Mouse (Mus musculus): ENCODE measurements around the gene Arfgef2. TPM values are rescaled to one million over a fixed set of nuclear protein-coding genes. Genes with fewer than 3 reads are reported as not detected.

Gene Arfgef2
- total and polyA plus RNA-seq, 2 experiments from 2014 or later = 4.6 to 26.3 TPM

DNA sequence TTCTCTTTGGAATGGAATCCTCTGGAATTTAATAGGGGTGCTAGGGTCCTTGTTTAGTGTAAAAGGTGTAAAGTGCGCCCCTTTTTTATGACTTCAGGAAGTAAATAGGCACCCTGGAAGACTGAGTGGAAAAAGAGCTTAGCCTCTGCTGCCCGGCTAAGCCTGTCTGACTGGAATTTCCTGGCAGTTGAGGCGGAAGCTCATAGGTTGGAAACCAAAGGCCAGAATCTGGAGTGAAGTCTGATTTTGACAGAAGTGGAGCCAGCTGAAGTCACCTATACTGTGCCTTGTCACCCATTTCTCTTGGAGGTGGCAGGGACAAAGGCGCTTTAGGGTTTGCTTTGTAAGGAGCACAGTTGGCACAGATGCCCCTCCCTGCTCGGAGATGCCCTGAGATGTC, 25.0 kb downstream of the Arfgef2 start:
- DNase-seq (ENCODE audit: low spot score) (no peak), ATAC-seq (no peak)
- Histone ChIP-seq H3K4me2 (ENCODE audit: low read depth, low read length) (no peak overlapping the region), H3K9me3 (ENCODE audit: low read length) (no peaks in the 10 kb centered on the region), H3K27ac (no peak overlapping the region), H3K4me1 (ENCODE audit: insufficient read depth, low read length) (no peaks in the 10 kb centered on the region), H3K4me3 (ENCODE audit: low read length) (no peak overlapping the region), H3K36me3 (ENCODE audit: insufficient read depth, low read length) (no peaks in the 10 kb centered on the region), H3K27me3 (ENCODE audit: insufficient read depth, low read length) (no peaks in the 10 kb centered on the region), H3K9ac (replicated peaks; ENCODE audit: low read length) (no peak overlapping the region)
- 91% methylated on average over 5 of the region's 5 CpGs for WGBS
- TF ChIP-seq CTCF (IDR thresholded peaks at IDR 0.05; ENCODE audit: low read depth) = no peak

DNA sequence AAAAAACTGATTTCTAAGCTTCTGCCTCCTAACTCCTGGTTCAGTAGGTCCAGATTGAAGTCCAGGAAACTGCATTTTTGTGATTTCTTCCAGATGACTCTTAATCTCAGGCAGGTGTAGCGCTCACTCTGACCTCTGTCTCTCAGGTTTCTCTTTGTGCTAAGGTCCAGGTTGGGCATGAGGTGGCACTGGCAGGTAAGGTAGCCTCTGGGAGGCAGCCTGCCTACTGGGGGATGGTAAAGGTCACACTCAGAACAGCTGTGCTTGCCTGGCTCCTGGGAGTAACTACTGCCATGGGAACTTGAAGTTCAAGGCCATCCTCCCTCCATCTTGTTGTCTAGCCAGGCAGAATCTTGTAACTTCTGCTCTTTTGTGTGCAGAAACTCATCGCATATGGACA, 28.7 kb downstream of the Arfgef2 start:
- H3K27me3 ChIP-seq (ENCODE audit: insufficient read depth, low read length) = no peaks in the 10 kb centered on the region
- TF ChIP-seq CTCF (IDR thresholded peaks at IDR 0.05; ENCODE audit: low read depth) = no peak
- ATAC-seq (no peak), DNase-seq (ENCODE audit: low spot score) (no peak)
- no peak overlapping the region for H3K4me2 ChIP-seq (ENCODE audit: low read depth, low read length)
- H3K27ac ChIP-seq = no peak overlapping the region
- 94% methylated on average over 2 of the region's 2 CpGs for WGBS
- no peaks in the 10 kb centered on the region for H3K9me3 ChIP-seq (ENCODE audit: low read length)
- H3K4me1 ChIP-seq (ENCODE audit: insufficient read depth, low read length) = no peaks in the 10 kb centered on the region
- no peak overlapping the region for H3K4me3 ChIP-seq (ENCODE audit: low read length)
- H3K36me3 ChIP-seq (ENCODE audit: insufficient read depth, low read length) = 0 out of 2 replicates have a peak, but pooled peaks cover 8% of the 10 kb centered on the region
- H3K9ac ChIP-seq (replicated peaks; ENCODE audit: low read length) = no peak overlapping the region

DNA sequence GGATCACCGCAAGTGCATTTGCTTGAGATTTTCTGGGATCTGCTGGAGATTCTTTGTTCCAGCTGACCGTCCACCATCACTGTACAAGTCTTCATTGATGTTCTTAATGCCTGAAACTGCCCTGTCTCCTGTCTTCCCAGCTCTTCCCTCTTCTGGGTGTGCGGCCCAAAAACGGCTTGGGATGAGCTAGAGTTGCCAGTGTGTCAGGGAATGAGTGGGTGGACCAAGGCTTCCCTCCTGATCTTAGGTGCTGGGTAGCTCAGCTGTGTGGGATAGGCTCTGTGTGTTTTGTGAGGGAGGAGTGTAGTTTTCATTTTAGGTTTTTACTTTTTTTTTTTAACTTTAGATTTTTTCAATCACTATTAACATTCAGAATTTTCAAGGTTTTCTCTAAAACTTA, 29.4 kb downstream of the Arfgef2 start:
- H3K4me2 ChIP-seq (ENCODE audit: low read depth, low read length) = no peak overlapping the region
- H3K27me3 ChIP-seq (ENCODE audit: insufficient read depth, low read length) = no peaks in the 10 kb centered on the region
- 86% methylated on average over 4 of the region's 4 CpGs for WGBS
- ATAC-seq (no peak), DNase-seq (ENCODE audit: low spot score) (no peak)
- no peak overlapping the region for H3K4me3 ChIP-seq (ENCODE audit: low read length)
- H3K9ac ChIP-seq (replicated peaks; ENCODE audit: low read length) = no peak overlapping the region
- H3K27ac ChIP-seq = no peak overlapping the region
- no peak for TF ChIP-seq CTCF (IDR thresholded peaks at IDR 0.05; ENCODE audit: low read depth)
- no peaks in the 10 kb centered on the region for H3K9me3 ChIP-seq (ENCODE audit: low read length)
- H3K36me3 ChIP-seq (ENCODE audit: insufficient read depth, low read length) = 0 out of 2 replicates have a peak, but pooled peaks cover 8% of the 10 kb centered on the region
- H3K4me1 ChIP-seq (ENCODE audit: insufficient read depth, low read length) = no peaks in the 10 kb centered on the region

DNA sequence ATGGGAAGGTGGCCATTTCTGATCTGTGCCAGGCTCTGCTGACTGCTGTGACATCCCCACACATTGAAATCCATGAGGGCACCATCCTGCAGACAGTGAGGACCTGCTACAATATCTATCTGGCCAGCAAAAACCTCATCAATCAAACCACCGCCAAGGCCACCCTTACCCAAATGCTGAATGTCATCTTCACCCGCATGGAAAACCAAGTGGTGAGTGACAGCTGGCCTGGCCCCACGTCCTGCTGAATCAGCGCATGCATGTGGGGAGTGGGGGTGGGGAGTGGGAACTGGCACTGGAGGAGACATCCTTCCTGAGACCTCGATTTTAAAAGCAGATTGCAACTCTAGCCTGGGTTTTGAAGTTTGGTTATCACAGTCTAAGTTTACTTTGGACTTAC, 30.2 kb downstream of the Arfgef2 start:
- H3K36me3 ChIP-seq (ENCODE audit: insufficient read depth, low read length) = 0 out of 2 replicates have a peak, but pooled peaks cover 8% of the 10 kb centered on the region
- TF ChIP-seq CTCF (IDR thresholded peaks at IDR 0.05; ENCODE audit: low read depth) = no peak
- H3K4me3 ChIP-seq (ENCODE audit: low read length) = no peak overlapping the region
- 50% methylated on average over 5 of the region's 5 CpGs for WGBS
- no peak overlapping the region for H3K9ac ChIP-seq (replicated peaks; ENCODE audit: low read length)
- no peak for DNase-seq (ENCODE audit: low spot score)
- no peak overlapping the region for H3K27ac ChIP-seq
- no peaks in the 10 kb centered on the region for H3K9me3 ChIP-seq (ENCODE audit: low read length)
- H3K4me2 ChIP-seq (ENCODE audit: low read depth, low read length) = no peak overlapping the region
- H3K4me1 ChIP-seq (ENCODE audit: insufficient read depth, low read length) = no peaks in the 10 kb centered on the region
- no peak for ATAC-seq
- H3K27me3 ChIP-seq (ENCODE audit: insufficient read depth, low read length) = no peaks in the 10 kb centered on the region

DNA sequence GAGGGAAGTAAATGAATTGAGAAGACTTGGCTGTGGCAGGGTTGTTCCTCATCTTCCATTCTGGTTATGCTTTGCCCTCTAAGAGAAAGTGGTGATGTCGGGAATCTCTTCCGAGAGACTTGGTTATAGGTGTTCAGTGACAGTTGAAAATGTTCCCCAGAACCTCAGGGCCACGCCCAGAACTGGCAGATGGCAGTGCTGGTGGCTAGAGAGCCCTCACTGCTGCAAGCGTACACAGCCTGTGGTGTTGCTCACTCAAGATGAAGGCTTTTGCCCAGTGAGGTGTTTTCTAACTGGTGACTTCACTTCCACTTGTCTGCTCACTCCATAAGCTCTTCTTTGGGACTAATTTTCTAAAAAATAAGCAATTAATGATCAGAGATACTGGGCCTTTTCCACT, 36.4 kb downstream of the Arfgef2 start:
- Histone ChIP-seq H3K36me3 (ENCODE audit: insufficient read depth, low read length) (peaks cover 3% of the 10 kb centered on the region), H3K27ac (no peak overlapping the region), H3K4me3 (ENCODE audit: low read length) (no peak overlapping the region), H3K27me3 (ENCODE audit: insufficient read depth, low read length) (no peaks in the 10 kb centered on the region), H3K4me2 (ENCODE audit: low read depth, low read length) (no peak overlapping the region), H3K4me1 (ENCODE audit: insufficient read depth, low read length) (no peaks in the 10 kb centered on the region), H3K9ac (replicated peaks; ENCODE audit: low read length) (no peak overlapping the region), H3K9me3 (ENCODE audit: low read length) (no peaks in the 10 kb centered on the region)
- no peak for TF ChIP-seq CTCF (IDR thresholded peaks at IDR 0.05; ENCODE audit: low read depth)
- no peak for ATAC-seq
- no peak for DNase-seq (ENCODE audit: low spot score)
- WGBS = 79% methylated on average over 4 of the region's 4 CpGs

DNA sequence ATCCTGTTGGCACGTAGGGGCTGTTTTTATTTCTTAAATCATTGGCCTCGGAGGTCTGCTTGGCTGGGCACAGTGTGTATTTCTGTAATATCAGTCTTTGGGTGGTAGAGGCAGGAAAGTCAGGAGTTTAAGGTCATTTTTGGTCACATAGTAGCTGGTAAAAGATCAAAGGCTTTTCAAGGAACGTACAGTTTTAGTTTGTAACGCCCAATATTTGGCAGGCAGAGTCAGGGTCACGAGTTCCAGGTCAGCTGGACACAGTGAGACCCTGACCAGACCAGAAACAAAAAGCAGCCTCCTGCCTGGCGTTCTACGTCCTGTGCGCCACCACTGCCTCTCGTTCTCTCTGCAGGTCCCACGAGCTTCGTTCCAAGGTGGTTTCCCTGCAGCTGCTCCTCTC, 45.3 kb downstream of the Arfgef2 start:
- Histone ChIP-seq H3K27me3 (ENCODE audit: insufficient read depth, low read length) (no peaks in the 10 kb centered on the region), H3K9ac (replicated peaks; ENCODE audit: low read length) (no peak overlapping the region), H3K36me3 (ENCODE audit: insufficient read depth, low read length) (peaks cover 43% of the 10 kb centered on the region), H3K9me3 (ENCODE audit: low read length) (no peaks in the 10 kb centered on the region), H3K27ac (no peak overlapping the region), H3K4me1 (ENCODE audit: insufficient read depth, low read length) (no peaks in the 10 kb centered on the region), H3K4me3 (ENCODE audit: low read length) (no peak overlapping the region), H3K4me2 (ENCODE audit: low read depth, low read length) (no peak overlapping the region)
- no peak for TF ChIP-seq CTCF (IDR thresholded peaks at IDR 0.05; ENCODE audit: low read depth)
- ATAC-seq = no peak
- WGBS = 84% methylated on average over 11 of the region's 11 CpGs
- no peak for DNase-seq (ENCODE audit: low spot score)

DNA sequence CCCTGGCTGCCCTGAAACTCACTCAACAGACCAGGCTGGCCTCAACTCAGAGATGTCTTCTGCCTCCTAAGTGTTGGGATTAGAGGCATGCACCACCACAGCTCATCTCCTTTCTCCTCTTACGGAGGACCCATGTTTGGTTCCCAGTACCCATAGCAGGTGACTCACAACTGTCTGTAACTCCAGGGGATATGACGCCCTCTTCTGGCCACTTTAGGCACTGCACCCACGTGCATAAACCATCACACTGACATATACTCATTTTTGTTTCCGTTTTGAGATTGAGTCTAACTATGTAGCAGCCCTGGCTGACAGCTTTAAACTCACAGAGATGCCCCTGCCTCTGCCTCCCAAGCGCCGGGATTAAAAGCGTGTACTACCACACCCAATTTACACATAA, 46.9 kb downstream of the Arfgef2 start:
- 96% methylated on average over 7 of the region's 7 CpGs for WGBS
- H3K27ac ChIP-seq = no peak overlapping the region
- H3K4me2 ChIP-seq (ENCODE audit: low read depth, low read length) = no peak overlapping the region
- H3K4me1 ChIP-seq (ENCODE audit: insufficient read depth, low read length) = no peaks in the 10 kb centered on the region
- ATAC-seq (no peak), DNase-seq (ENCODE audit: low spot score) (no peak)
- H3K9me3 ChIP-seq (ENCODE audit: low read length) = no peaks in the 10 kb centered on the region
- no peak overlapping the region for H3K9ac ChIP-seq (replicated peaks; ENCODE audit: low read length)
- H3K27me3 ChIP-seq (ENCODE audit: insufficient read depth, low read length) = no peaks in the 10 kb centered on the region
- H3K36me3 ChIP-seq (ENCODE audit: insufficient read depth, low read length) = peaks cover 43% of the 10 kb centered on the region
- no peak overlapping the region for H3K4me3 ChIP-seq (ENCODE audit: low read length)
- peak; percentile 55 for TF ChIP-seq CTCF (IDR thresholded peaks at IDR 0.05; ENCODE audit: low read depth)
